Mouse (Mus musculus): ENCODE results near the gene Alox12b. TPM values are rescaled to one million over a fixed set of nuclear protein-coding genes. Genes with fewer than 3 reads are reported as not detected.

Gene Alox12b
- polyA plus RNA-seq, 1 experiment, result 0.59 TPM

DNA sequence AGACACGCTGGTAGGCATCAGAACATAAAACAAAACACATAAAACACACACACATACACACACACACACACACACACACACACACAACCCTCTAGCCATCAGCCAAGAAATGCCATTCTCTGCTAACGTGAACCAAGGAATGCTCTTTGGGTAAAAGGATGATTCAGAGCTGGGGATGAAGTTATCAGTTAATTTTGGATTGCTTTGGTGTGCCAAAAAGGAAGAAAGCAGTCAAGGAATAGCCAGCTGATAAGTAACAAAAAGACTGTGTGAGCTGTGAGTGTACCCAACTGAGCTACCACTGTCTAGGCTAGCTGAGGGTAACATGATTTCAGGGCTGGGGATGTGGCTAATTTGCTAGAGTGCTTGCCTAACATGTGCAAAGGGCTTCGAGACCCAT is 42.8 kb upstream of the Alox12b start:
- Histone ChIP-seq H3K27ac (ENCODE audit: insufficient read depth, low read length) (no peak overlapping the region), H3K4me1 (ENCODE audit: control insufficient read depth, insufficient read depth, low read length) (no peaks in the 10 kb centered on the region), H3K27me3 (ENCODE audit: control insufficient read depth, insufficient read depth, low read length) (no peaks in the 10 kb centered on the region), H3K4me3 (replicated peaks; ENCODE audit: insufficient read depth, low read depth, low read length) (no peak overlapping the region)
- TF ChIP-seq POLR2A (IDR thresholded peaks at IDR 0.05; ENCODE audit: borderline replicate concordance, insufficient read depth, low read length) (no peak), CTCF (IDR thresholded peaks at IDR 0.05; ENCODE audit: borderline replicate concordance, insufficient read depth, low read depth, low read length) (no peak)
- no peak for DNase-seq
- 78% methylated on average over 3 of the region's 3 CpGs for WGBS

DNA sequence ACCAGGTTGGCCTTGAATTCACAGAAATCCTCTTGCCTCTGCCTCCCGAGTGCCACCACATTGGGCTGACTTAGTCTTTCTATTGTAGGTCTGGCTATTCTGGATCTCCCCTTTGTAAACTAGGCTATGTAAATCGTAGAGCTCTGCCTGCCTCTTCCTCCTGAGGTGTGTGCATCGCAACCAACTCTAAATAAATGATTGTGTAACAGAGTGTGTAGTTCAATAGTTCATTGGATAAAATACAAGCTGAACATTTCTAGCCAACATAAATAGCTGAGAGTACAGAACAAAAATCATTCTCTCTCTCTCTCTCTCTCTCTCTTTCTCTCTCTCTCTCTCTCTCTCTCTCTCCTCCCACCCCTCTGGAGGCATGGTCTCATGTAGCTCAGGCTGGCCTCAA is 42.2 kb upstream of the Alox12b start:
- DNase-seq, result no peak
- Histone ChIP-seq H3K4me1 (ENCODE audit: control insufficient read depth, insufficient read depth, low read length) (no peaks in the 10 kb centered on the region), H3K27me3 (ENCODE audit: control insufficient read depth, insufficient read depth, low read length) (no peaks in the 10 kb centered on the region), H3K27ac (ENCODE audit: insufficient read depth, low read length) (no peak overlapping the region), H3K4me3 (replicated peaks; ENCODE audit: insufficient read depth, low read depth, low read length) (no peak overlapping the region)
- 84% methylated on average over 3 of the region's 3 CpGs for WGBS
- TF ChIP-seq CTCF (IDR thresholded peaks at IDR 0.05; ENCODE audit: borderline replicate concordance, insufficient read depth, low read depth, low read length) (no peak), POLR2A (IDR thresholded peaks at IDR 0.05; ENCODE audit: borderline replicate concordance, insufficient read depth, low read length) (no peak)

DNA sequence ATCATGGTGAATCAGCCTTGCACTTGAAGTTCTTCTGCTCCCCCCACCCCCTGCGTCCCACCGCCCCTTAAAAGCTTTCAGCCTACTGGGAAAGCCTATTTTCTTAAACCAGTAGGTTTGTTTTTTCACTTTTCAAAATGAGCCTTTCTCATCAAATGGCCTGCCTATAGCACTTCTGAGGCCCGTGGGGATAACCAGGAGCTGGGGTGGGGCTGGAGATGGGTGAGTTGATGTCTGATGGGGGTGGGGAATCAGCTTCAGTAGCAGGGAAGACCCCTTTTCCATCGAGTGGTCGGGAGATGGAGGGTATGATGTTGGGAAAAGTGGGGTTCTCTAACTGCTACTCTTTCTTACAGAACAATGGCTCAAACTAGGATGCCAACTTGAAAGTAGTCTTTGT is 39.9 kb upstream of the Alox12b start:
- H3K27me3 ChIP-seq (ENCODE audit: control insufficient read depth, insufficient read depth, low read length), result no peaks in the 10 kb centered on the region
- 51% methylated on average over 5 of the region's 5 CpGs for WGBS
- no peaks in the 10 kb centered on the region for H3K4me1 ChIP-seq (ENCODE audit: control insufficient read depth, insufficient read depth, low read length)
- peak overlapping the region; percentile 40 for H3K4me3 ChIP-seq (replicated peaks; ENCODE audit: insufficient read depth, low read depth, low read length)
- TF ChIP-seq CTCF (IDR thresholded peaks at IDR 0.05; ENCODE audit: borderline replicate concordance, insufficient read depth, low read depth, low read length), result no peak
- TF ChIP-seq POLR2A (IDR thresholded peaks at IDR 0.05; ENCODE audit: borderline replicate concordance, insufficient read depth, low read length), result no peak
- H3K27ac ChIP-seq (ENCODE audit: insufficient read depth, low read length), result no peak overlapping the region
- peak in 1 of 2 experiments; percentile 20 for DNase-seq

DNA sequence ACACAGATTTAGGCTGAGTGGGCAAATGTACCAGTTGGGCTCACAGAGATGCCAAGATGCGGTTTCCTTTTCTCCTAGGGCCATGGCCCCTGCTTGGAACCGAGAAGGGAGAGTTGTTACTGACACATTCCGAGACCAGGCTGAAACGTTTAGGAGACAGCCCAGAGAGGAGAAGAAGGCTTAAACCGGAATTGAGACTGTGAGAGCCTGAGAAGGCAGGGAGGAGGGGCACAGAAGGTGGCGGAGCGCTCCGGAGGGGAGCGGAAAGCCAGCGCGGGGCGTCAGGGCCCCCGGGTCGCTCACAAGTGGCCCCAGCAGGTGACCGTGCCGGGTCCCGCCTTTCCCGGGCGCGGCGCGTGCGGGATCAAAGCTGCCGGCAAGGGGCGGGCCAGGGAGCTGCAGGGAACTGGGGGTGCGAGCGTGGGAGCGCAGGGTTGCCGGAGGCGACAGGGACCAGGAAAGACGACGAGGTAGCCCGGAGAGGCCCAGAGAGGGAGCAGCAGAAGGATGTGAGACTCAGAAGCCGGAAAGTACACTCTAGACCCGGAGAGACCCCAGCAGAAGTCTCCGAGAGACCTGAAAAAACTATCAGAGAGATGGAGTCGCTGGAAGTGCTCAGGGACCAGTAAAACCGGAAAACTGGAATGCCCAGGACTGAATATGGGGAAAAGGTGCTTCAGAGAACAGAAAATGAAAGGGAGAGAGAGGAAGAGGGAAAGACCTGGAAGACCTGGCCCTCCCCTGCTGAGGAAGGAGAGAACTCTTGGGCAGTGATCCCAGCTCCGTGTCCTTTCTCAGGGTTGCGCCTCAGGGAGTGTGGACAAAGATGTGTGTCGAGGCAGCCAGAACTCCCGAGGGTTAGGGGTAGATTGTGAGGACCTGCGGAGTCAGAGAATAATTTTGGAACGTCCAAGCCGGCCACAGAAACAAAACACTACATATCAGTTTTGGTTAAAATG is 38.8 kb upstream of the Alox12b start:
- Histone ChIP-seq H3K4me1 (ENCODE audit: control insufficient read depth, insufficient read depth, low read length) (no peaks in the 10 kb centered on the region), H3K27ac (ENCODE audit: insufficient read depth, low read length) (peak overlapping the region; percentile 83), H3K27me3 (ENCODE audit: control insufficient read depth, insufficient read depth, low read length) (no peaks in the 10 kb centered on the region), H3K4me3 (replicated peaks; ENCODE audit: insufficient read depth, low read depth, low read length) (peak overlapping the region; percentile 86)
- DNase-seq, result peak; percentile 74 to 79
- TF ChIP-seq POLR2A (IDR thresholded peaks at IDR 0.05; ENCODE audit: borderline replicate concordance, insufficient read depth, low read length) (no peak), CTCF (IDR thresholded peaks at IDR 0.05; ENCODE audit: borderline replicate concordance, insufficient read depth, low read depth, low read length) (no peak)
- under 1% methylated on average over 45 of the region's 45 CpGs for WGBS

DNA sequence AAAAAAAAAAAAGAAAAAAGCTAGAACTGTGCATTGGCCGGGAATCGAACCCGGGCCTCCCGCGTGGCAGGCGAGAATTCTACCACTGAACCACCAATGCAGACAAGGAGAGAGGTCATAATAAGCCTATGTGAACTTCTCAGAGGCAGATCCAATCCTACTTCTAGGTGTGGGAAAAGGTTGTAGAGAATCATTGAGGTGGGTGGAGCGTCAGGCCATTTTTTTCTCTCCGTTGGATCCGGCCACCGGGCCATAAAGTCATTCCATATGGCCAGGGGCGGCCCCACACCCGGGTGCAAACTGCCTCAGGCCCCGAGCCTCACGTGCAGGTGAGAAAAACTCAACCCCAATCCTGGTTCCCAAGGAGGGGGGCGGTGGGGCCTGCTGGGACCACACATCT is 38.0 kb upstream of the Alox12b start:
- Histone ChIP-seq H3K4me3 (replicated peaks; ENCODE audit: insufficient read depth, low read depth, low read length) (peak overlapping the region; percentile 86), H3K27me3 (ENCODE audit: control insufficient read depth, insufficient read depth, low read length) (no peaks in the 10 kb centered on the region), H3K4me1 (ENCODE audit: control insufficient read depth, insufficient read depth, low read length) (no peaks in the 10 kb centered on the region), H3K27ac (ENCODE audit: insufficient read depth, low read length) (no peak overlapping the region)
- TF ChIP-seq CTCF (IDR thresholded peaks at IDR 0.05; ENCODE audit: borderline replicate concordance, insufficient read depth, low read depth, low read length) (no peak), POLR2A (IDR thresholded peaks at IDR 0.05; ENCODE audit: borderline replicate concordance, insufficient read depth, low read length) (no peak)
- DNase-seq, result peak; percentile 88
- 2% methylated on average over 15 of the region's 15 CpGs for WGBS

DNA sequence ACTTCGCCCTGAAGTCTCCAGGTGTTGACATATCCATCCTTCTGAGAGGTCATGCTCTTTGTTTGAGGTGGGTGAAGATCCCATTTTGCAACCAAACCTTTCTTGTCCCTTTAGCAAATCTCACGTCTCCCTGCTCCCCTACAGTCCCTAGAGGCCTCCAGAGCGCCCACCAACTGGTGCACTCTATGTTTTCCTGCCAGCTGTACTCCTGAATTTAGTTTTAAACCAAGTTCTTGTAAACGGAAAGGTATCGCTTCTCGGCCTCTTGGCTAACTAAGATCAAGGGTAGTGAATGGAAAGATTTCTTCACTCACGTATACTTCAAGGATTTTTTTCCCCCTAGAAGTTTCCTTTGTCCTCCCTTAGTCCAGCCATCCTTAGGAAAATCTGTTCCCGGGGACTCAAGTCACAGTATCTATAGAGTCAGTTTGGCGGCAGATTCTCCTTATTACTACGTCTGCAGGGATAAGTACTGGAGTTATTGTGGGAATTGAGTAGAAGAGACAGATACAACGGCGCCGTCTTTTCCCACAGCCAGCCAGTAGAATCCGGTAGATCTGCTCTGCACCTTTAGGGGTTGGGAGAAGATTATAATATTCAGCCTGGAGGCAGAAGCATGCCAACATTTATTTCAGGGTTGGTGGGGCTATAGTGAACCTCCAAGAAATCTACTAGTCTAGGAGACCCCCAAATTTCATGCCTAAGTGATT is 37.2 kb upstream of the Alox12b start:
- no peaks in the 10 kb centered on the region for H3K27me3 ChIP-seq (ENCODE audit: control insufficient read depth, insufficient read depth, low read length)
- 72% methylated on average over 14 of the region's 14 CpGs for WGBS
- no peak for DNase-seq
- no peaks in the 10 kb centered on the region for H3K4me1 ChIP-seq (ENCODE audit: control insufficient read depth, insufficient read depth, low read length)
- H3K4me3 ChIP-seq (replicated peaks; ENCODE audit: insufficient read depth, low read depth, low read length), result no peak overlapping the region
- TF ChIP-seq POLR2A (IDR thresholded peaks at IDR 0.05; ENCODE audit: borderline replicate concordance, insufficient read depth, low read length) (no peak), CTCF (IDR thresholded peaks at IDR 0.05; ENCODE audit: borderline replicate concordance, insufficient read depth, low read depth, low read length) (no peak)
- H3K27ac ChIP-seq (ENCODE audit: insufficient read depth, low read length), result no peak overlapping the region

DNA sequence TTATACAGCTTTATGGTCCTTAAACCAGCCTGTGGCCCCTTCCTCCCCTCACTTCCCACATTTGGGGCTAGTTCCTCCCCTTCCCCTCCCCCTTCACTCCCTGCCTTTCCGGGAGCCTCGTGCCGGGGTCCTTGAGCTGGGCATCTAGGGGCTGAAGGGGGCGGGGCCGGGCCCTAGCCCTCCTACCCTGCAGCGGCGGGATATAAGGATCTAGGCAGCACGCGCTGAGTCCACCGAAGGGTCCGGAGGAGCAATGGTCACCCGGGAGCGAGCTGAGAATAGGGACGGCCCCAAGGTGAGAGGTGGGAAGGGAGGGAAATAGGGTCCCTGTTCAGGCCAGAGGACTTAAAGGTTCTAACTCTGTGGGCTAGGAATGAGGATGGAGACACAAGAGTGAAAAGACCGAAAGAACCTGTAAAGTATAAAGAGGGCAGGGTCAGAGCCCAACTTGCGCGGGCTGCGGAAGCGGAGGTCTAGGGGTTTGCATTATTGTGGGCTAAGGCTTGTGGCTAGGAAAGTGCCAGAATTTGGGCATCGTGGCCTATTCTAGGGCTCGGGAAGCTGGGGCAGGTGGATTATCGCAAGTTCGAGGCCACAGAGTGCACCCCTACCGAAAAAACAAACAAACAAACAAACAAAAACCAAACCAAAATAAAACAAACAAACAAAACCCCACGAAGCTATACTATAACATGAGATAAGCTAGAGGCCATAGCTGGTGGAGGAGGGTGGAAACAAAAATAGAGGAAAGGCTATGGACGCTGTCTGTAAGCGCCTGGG is 36.4 kb upstream of the Alox12b start, which contains the start of gene Hes7:
Hes7 (plus strand) TSS at position 184 of the 780 bp plus-strand sequence.
- WGBS, result 32% methylated on average over 27 of the region's 27 CpGs
- no peaks in the 10 kb centered on the region for H3K27me3 ChIP-seq (ENCODE audit: control insufficient read depth, insufficient read depth, low read length)
- H3K4me3 ChIP-seq (replicated peaks; ENCODE audit: insufficient read depth, low read depth, low read length), result peak within 1 kb of the TSS; percentile 84
- peak; percentile 26 to 30 for DNase-seq
- no peaks in the 10 kb centered on the region for H3K4me1 ChIP-seq (ENCODE audit: control insufficient read depth, insufficient read depth, low read length)
- no peak for TF ChIP-seq CTCF (IDR thresholded peaks at IDR 0.05; ENCODE audit: borderline replicate concordance, insufficient read depth, low read depth, low read length)
- no peak for TF ChIP-seq POLR2A (IDR thresholded peaks at IDR 0.05; ENCODE audit: borderline replicate concordance, insufficient read depth, low read length)
- H3K27ac ChIP-seq (ENCODE audit: insufficient read depth, low read length), result no peak within 1 kb of the TSS

Data from cerebellum, adult 2 months (tissue).